Mouse (Mus musculus): ENCODE results near the gene Prtn3. TPM values are rescaled to one million over a fixed set of nuclear protein-coding genes. Genes with fewer than 3 reads are reported as not detected.
A peak's percentile ranks its signal among the peaks of the same experiment; 100 is the strongest.

Prtn3 gene
- polyA plus RNA-seq, 1 experiment from 2014 or later: 3.5 TPM

- Histone ChIP-seq H3K36me3 (ENCODE audit: insufficient read depth) (peaks cover 40% of the 10 kb centered on the region), H3K4me3 (ENCODE audit: low read depth, low read length) (no peak within 1 kb of the TSS), H3K9me3 (ENCODE audit: low read depth, low read length) (no peaks in the 10 kb centered on the region), H3K4me2 (no peak within 1 kb of the TSS), H3K27ac (ENCODE audit: low read depth) (peak within 1 kb of the TSS; percentile 98; the same call in 1 of the 2 replicates), H3K4me1 (ENCODE audit: insufficient read depth) (no peaks in the 10 kb centered on the region), H3K9ac (0 out of 2 replicates have a peak within 1 kb of the TSS, but pooled peaks have one; percentile 6), H3K27me3 (ENCODE audit: insufficient read depth, low read length) (no peaks in the 10 kb centered on the region)
- no peak for TF ChIP-seq CTCF (IDR thresholded peaks at IDR 0.05; ENCODE audit: low read depth)
- DNase-seq (no peak), ATAC-seq (ENCODE audit: insufficient read depth) (no peak)
- WGBS: 94% methylated on average over 4 of the region's 4 CpGs
Observed at GRCm38 (mm10) chr10:79910556-79910955, 36.3 kb downstream of the Prtn3 start, which contains the start of gene Gm26602. Gene Gm26602, plus strand, starts transcription at chr10:79910856.

GRCm38 (mm10) chr10:79912412-79912811, 38.1 kb downstream of the Prtn3 start:
- Histone ChIP-seq H3K4me1 (ENCODE audit: insufficient read depth) (0 out of 2 replicates have a peak, but pooled peaks cover 5% of the 10 kb centered on the region), H3K9ac (no peak overlapping the region), H3K4me2 (no peak overlapping the region), H3K4me3 (ENCODE audit: low read depth, low read length) (no peak overlapping the region), H3K27me3 (ENCODE audit: insufficient read depth, low read length) (peaks cover 1% of the 10 kb centered on the region; the same call in 1 of the 2 replicates), H3K9me3 (ENCODE audit: low read depth, low read length) (no peaks in the 10 kb centered on the region), H3K36me3 (ENCODE audit: insufficient read depth) (peaks cover 23% of the 10 kb centered on the region), H3K27ac (ENCODE audit: low read depth) (no peak overlapping the region)
- DNase-seq (no peak), ATAC-seq (ENCODE audit: insufficient read depth) (no peak)
- no peak for TF ChIP-seq CTCF (IDR thresholded peaks at IDR 0.05; ENCODE audit: low read depth)
- 64% methylated on average over 20 of the region's 20 CpGs for WGBS

- H3K36me3 ChIP-seq (ENCODE audit: insufficient read depth): peaks cover 22% of the 10 kb centered on the region
- 0 out of 2 replicates have a peak, but pooled peaks cover 5% of the 10 kb centered on the region for H3K4me1 ChIP-seq (ENCODE audit: insufficient read depth)
- H3K9ac ChIP-seq: peak overlapping the region; percentile 22; the same call in 1 of the 2 replicates
- no peak for TF ChIP-seq CTCF (IDR thresholded peaks at IDR 0.05; ENCODE audit: low read depth)
- 62% methylated on average over 11 of the region's 11 CpGs for WGBS
- H3K4me3 ChIP-seq (ENCODE audit: low read depth, low read length): no peak overlapping the region
- no peak for DNase-seq
- ATAC-seq (ENCODE audit: insufficient read depth): no peak
- peak overlapping the region; percentile 36; the same call in 1 of the 2 replicates for H3K27ac ChIP-seq (ENCODE audit: low read depth)
- H3K4me2 ChIP-seq: peak overlapping the region; percentile 18; the same call in 1 of the 2 replicates
- H3K9me3 ChIP-seq (ENCODE audit: low read depth, low read length): no peaks in the 10 kb centered on the region
- peaks cover 20% of the 10 kb centered on the region for H3K27me3 ChIP-seq (ENCODE audit: insufficient read depth, low read length)
Observed at GRCm38 (mm10) chr10:79914131-79914947, 40.1 kb downstream of the Prtn3 start.

- H3K4me3 ChIP-seq (ENCODE audit: low read depth, low read length): peak overlapping the region; percentile 84; the same call in 1 of the 2 replicates
- no peak for ATAC-seq (ENCODE audit: insufficient read depth)
- 0 out of 2 replicates have a peak, but pooled peaks cover 5% of the 10 kb centered on the region for H3K4me1 ChIP-seq (ENCODE audit: insufficient read depth)
- H3K9me3 ChIP-seq (ENCODE audit: low read depth, low read length): no peaks in the 10 kb centered on the region
- no peak for DNase-seq
- H3K36me3 ChIP-seq (ENCODE audit: insufficient read depth): peaks cover 19% of the 10 kb centered on the region
- peak overlapping the region; percentile 97 for H3K4me2 ChIP-seq
- WGBS: 59% methylated on average over 7 of the region's 7 CpGs
- no peak overlapping the region for H3K27ac ChIP-seq (ENCODE audit: low read depth)
- peaks cover 28% of the 10 kb centered on the region for H3K27me3 ChIP-seq (ENCODE audit: insufficient read depth, low read length)
- H3K9ac ChIP-seq: 0 out of 2 replicates have a peak overlapping the region, but pooled peaks have one; percentile 22
- no peak for TF ChIP-seq CTCF (IDR thresholded peaks at IDR 0.05; ENCODE audit: low read depth)
Observed at GRCm38 (mm10) chr10:79914948-79915596, 40.8 kb downstream of the Prtn3 start.

GRCm38 (mm10) chr10:79916081-79916480, 41.8 kb downstream of the Prtn3 start:
- Histone ChIP-seq H3K4me1 (ENCODE audit: insufficient read depth) (peaks cover 5% of the 10 kb centered on the region; the same call in 1 of the 2 replicates), H3K27me3 (ENCODE audit: insufficient read depth, low read length) (peaks cover 38% of the 10 kb centered on the region), H3K9ac (peak overlapping the region; percentile 93), H3K4me3 (ENCODE audit: low read depth, low read length) (peak overlapping the region; percentile 84), H3K9me3 (ENCODE audit: low read depth, low read length) (no peaks in the 10 kb centered on the region), H3K36me3 (ENCODE audit: insufficient read depth) (peaks cover 16% of the 10 kb centered on the region), H3K27ac (ENCODE audit: low read depth) (peak overlapping the region; percentile 83; the same call in 1 of the 2 replicates), H3K4me2 (peak overlapping the region; percentile 97)
- no peak for TF ChIP-seq CTCF (IDR thresholded peaks at IDR 0.05; ENCODE audit: low read depth)
- DNase-seq (no peak), ATAC-seq (ENCODE audit: insufficient read depth) (no peak)
- 6% methylated on average over 8 of the region's 8 CpGs for WGBS

GRCm38 (mm10) chr10:79916808-79917531, 42.7 kb downstream of the Prtn3 start, which contains the start of gene Kiss1r:
Gene Kiss1r, plus strand, starts transcription at chr10:79916971.
- Histone ChIP-seq H3K9me3 (ENCODE audit: low read depth, low read length) (no peaks in the 10 kb centered on the region), H3K4me3 (ENCODE audit: low read depth, low read length) (peak within 1 kb of the TSS; percentile 84), H3K27ac (ENCODE audit: low read depth) (peak within 1 kb of the TSS; percentile 83), H3K4me1 (ENCODE audit: insufficient read depth) (peaks cover 5% of the 10 kb centered on the region; the same call in 1 of the 2 replicates), H3K27me3 (ENCODE audit: insufficient read depth, low read length) (peaks cover 47% of the 10 kb centered on the region), H3K4me2 (peak within 1 kb of the TSS; percentile 97), H3K9ac (peak within 1 kb of the TSS; percentile 93), H3K36me3 (ENCODE audit: insufficient read depth) (peaks cover 7% of the 10 kb centered on the region; the same call in 1 of the 2 replicates)
- WGBS: 2% methylated on average over 41 of the region's 42 CpGs
- TF ChIP-seq CTCF (IDR thresholded peaks at IDR 0.05; ENCODE audit: low read depth): no peak
- ATAC-seq (ENCODE audit: insufficient read depth): peak; percentile 83
- DNase-seq: peak; percentile 92

All from lung, embryonic 14.5 days (tissue).